Mouse (Mus musculus) small intestine, adult 2 months (tissue): ENCODE data around the gene Fn1. TPM values are rescaled to one million over a fixed set of nuclear protein-coding genes. Genes with fewer than 3 reads are reported as not detected.

Experiments used
- H3K27ac ChIP-seq: fragments of 200-500 bp; 2 replicates; pipeline ENCODE4 v1.5.1; 2012; ENCODE audit warnings: low read depth, low read length, control low read depth, inconsistent platforms; ENCODE audit not compliant: insufficient read depth
- H3K27me3 ChIP-seq: fragments of 200-500 bp; 2 replicates; pipeline ENCODE4 v1.6.1; 2012; ENCODE audit warnings: mild to moderate bottlenecking, moderate library complexity, low read length, inconsistent platforms; ENCODE audit not compliant: control insufficient read depth, insufficient read depth
- H3K36me3 ChIP-seq: fragments of 200-500 bp; 2 replicates; pipeline ENCODE4 v1.6.1; 2012; ENCODE audit warnings: mild to moderate bottlenecking, low read length, control low read depth, inconsistent platforms; ENCODE audit not compliant: control insufficient read depth, insufficient read depth
- H3K4me1 ChIP-seq: fragments of 200-500 bp; 2 replicates; pipeline ENCODE4 v1.6.1; 2012; ENCODE audit warnings: low read length, inconsistent platforms, mixed read lengths; ENCODE audit not compliant: control insufficient read depth, insufficient read depth, insufficient read length
- H3K4me3 ChIP-seq: fragments of 200-500 bp; 2 replicates; pipeline ENCODE4 v1.5.1; 2012; ENCODE audit warnings: low read depth, mild to moderate bottlenecking, control low read depth, inconsistent platforms, low read length, moderate library complexity
- CTCF ChIP-seq: fragments of 200-500 bp; IDR thresholded peaks from 2 replicates; pipeline ENCODE4 v1.5.1; 2012; ENCODE audit warnings: low read depth, mild to moderate bottlenecking, control low read depth, inconsistent platforms, low read length, moderate library complexity, mixed read lengths; ENCODE audit not compliant: insufficient replicate concordance, insufficient read length; ENCODE audit errors: extremely low read depth
- POLR2A ChIP-seq: fragments of 200-500 bp; IDR thresholded peaks from 2 replicates; pipeline ENCODE4 v1.6.1; 2012; ENCODE audit warnings: low read depth, mild to moderate bottlenecking, control low read depth, inconsistent platforms, low read length, moderate library complexity
- WGBS: fragments of 180-500 bp; shearing (Covaris S2); methylation state at CpG from one replicate; pipeline ENCODE4 v1.1.7; 2018; 5-methylcytosine and 5-hydroxymethylcytosine counted together
- polyA plus RNA-seq: library from polyadenylated mRNA; depleted of rRNA; stranded (reverse); fragments of >200 nt; gene quantifications from 2 replicates; pipeline ENCODE4 v1.2.3, GENCODE M21; 2012

Gene Fn1
- polyA plus RNA-seq, 1 experiment: 86.1 TPM

DNA sequence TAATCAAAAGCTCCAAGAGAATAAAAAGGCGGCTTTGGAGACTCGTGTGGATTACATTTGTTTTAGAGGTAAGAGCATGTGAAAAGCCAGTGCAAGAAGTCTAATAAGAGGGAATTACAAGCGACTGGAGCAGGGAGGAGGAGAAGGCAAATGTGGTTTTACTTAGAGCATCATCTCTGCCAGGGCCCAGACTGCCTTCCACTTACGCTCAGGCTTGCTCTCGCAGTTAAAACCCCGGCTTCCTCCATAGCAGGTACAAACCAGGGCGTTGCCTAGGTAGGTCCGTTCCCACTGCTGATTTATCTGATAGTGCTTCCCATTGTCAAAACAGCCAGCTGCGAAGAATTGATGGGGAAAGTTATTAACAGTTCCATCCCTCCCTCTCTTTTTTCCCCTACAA is 1.7 kb downstream of the Fn1 start:
- Histone ChIP-seq H3K27me3 (peaks cover 13% of the 10 kb centered on the region), H3K27ac (no peak overlapping the region), H3K36me3 (no peaks in the 10 kb centered on the region), H3K4me3 (0 out of 2 replicates have a peak overlapping the region, but pooled peaks have one; percentile 18), H3K4me1 (peaks cover 6% of the 10 kb centered on the region)
- 28% methylated on average over 9 of the region's 9 CpGs for WGBS
- TF ChIP-seq POLR2A (no peak), CTCF (no peak)

DNA sequence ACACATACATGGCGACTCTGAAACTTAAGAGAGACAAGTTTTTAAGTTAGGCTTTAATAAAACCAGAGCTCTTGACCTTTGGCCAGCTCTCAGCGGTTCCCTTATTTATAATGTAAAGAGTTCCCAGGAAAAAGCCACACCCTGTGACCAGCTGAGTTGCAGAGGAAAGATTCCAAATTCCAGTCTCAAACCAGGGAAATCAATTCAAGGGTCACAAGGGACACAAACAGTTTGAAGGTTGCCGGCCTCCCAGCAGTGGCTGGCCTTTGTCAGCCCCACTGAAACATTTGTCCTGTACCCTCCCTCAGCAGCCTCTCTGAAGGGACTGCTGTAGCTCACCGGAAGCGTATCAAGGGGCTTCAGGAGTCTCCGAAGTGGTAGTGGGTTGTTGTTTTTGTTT is 2.3 kb downstream of the Fn1 start:
- H3K4me3 ChIP-seq: no peak overlapping the region
- TF ChIP-seq POLR2A (no peak), CTCF (no peak)
- H3K4me1 ChIP-seq: peaks cover 6% of the 10 kb centered on the region
- peaks cover 13% of the 10 kb centered on the region for H3K27me3 ChIP-seq
- no peak overlapping the region for H3K27ac ChIP-seq
- H3K36me3 ChIP-seq: no peaks in the 10 kb centered on the region
- WGBS: 24% methylated on average over 6 of the region's 6 CpGs

DNA sequence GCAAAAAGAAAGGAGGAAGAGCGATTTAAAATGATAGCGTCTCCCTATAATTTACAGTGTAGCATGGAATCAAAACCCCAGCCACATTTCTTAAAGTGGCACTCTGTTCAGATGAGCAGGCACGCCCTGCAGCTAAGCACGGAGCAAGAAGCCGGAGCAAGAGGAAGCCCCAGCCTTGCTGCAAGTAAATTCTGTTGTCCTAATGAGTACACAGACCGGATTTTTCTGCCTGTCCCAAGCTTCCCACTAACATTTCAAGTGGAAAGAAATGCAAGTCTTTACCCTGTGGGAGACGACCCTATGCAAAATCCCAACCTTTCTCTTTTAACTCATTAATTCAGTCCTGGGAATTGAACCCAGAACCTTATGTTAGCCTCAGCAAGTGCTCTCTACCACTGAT is 4.8 kb downstream of the Fn1 start:
- Histone ChIP-seq H3K27me3 (peaks cover 8% of the 10 kb centered on the region), H3K27ac (no peak overlapping the region), H3K4me3 (no peak overlapping the region), H3K36me3 (no peaks in the 10 kb centered on the region), H3K4me1 (peaks cover 5% of the 10 kb centered on the region)
- 74% methylated on average over 7 of the region's 7 CpGs for WGBS
- TF ChIP-seq CTCF (no peak), POLR2A (no peak)

DNA sequence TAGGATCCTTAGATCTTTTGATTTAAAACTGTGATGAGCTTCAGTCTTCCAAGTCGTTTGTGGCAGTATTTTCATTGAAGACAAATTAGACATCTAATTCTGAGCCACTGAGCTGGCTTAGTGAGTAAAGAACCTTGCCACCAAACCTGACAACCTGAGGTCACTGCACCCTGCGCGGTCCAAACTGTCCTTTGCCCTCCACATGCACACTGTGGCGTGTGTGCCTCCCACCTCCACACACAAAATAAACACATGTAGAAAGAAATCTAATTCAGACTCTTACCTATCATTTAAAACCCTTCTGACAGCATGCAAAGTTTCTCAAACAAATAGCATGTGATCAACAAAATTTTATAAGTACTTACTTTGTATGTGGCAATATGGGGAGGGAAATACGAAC is 6.2 kb downstream of the Fn1 start:
- H3K36me3 ChIP-seq: no peaks in the 10 kb centered on the region
- TF ChIP-seq CTCF (no peak), POLR2A (no peak)
- no peak overlapping the region for H3K27ac ChIP-seq
- WGBS: 69% methylated on average over 5 of the region's 5 CpGs
- H3K4me1 ChIP-seq: peaks cover 3% of the 10 kb centered on the region; the same call in 1 of the 2 replicates
- H3K27me3 ChIP-seq: no peaks in the 10 kb centered on the region
- H3K4me3 ChIP-seq: no peak overlapping the region

DNA sequence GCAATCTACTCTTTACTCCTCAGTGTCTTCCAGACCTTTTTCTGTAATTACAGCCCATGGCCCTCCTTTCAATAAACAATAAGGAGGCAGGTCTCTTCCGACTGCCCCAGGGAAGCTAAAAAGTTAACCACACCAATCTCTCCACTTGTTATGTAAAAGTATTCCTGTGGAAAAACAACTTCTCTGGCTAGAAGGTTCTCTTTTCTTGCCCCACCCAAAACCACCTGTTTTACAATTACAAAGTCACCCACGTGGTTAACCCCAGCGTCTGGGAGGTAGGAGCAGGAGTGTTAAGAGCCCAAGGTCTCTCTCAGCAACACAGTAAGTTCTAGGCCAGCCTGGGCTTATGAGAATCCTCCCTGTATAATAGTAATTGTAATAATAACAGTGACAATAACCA is 7.0 kb downstream of the Fn1 start:
- TF ChIP-seq POLR2A: no peak
- no peak for TF ChIP-seq CTCF
- WGBS: 45% methylated on average over 3 of the region's 3 CpGs
- H3K36me3 ChIP-seq: no peaks in the 10 kb centered on the region
- no peak overlapping the region for H3K27ac ChIP-seq
- no peaks in the 10 kb centered on the region for H3K27me3 ChIP-seq
- peaks cover 3% of the 10 kb centered on the region; the same call in 1 of the 2 replicates for H3K4me1 ChIP-seq
- no peak overlapping the region for H3K4me3 ChIP-seq

- Histone ChIP-seq H3K27me3 (no peaks in the 10 kb centered on the region), H3K4me3 (no peak overlapping the region), H3K36me3 (no peaks in the 10 kb centered on the region), H3K27ac (no peak overlapping the region), H3K4me1 (peaks cover 3% of the 10 kb centered on the region; the same call in 1 of the 2 replicates)
- WGBS: 89% methylated on average over 13 of the region's 13 CpGs
- TF ChIP-seq CTCF (no peak), POLR2A (no peak)
These were observed 7.5 kb downstream of the Fn1 start for GRCm38 (mm10) chr1:71645466-71645865.

DNA sequence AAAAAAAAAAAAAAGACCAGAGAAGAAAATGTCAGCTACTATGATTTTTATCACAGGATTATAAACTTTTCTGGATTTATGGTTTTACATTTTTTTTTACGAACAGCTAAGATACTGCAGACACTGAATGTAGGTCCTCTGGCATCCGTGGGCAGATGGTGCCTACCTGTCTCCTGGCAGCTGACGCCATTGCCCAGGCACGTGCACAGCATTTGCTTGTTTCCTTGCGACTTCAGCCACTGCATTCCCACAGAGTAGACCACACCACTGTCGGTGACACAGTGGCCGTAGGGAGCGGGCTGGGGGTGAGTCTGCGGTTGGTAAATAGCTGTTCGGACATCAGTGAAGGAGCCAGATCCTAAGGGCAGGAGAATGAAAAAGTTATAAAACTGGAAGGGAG is 10.2 kb downstream of the Fn1 start:
- no peak overlapping the region for H3K4me3 ChIP-seq
- H3K27ac ChIP-seq: no peak overlapping the region
- TF ChIP-seq POLR2A: no peak
- H3K27me3 ChIP-seq: no peaks in the 10 kb centered on the region
- no peaks in the 10 kb centered on the region for H3K36me3 ChIP-seq
- no peaks in the 10 kb centered on the region for H3K4me1 ChIP-seq
- 93% methylated on average over 10 of the region's 10 CpGs for WGBS

DNA sequence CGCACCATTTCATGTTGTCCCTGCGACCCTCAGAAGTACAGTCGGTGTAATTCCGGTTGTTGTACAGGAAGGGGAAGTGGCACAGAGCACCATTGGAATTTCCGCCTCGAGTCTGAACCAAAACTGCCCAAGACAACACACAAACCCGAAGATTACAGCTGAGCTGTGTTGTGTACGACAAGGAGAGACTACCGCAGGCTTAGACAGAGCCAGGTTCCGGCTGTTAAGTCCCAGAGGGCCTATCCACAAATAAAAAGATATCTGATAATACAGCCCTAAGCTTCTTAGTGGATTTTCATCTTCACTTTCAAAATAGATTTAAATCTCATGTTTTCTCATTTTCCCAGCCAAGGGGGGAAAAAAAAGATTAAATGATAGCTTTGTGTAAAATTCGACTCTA is 11.8 kb downstream of the Fn1 start:
- no peaks in the 10 kb centered on the region for H3K27me3 ChIP-seq
- 90% methylated on average over 11 of the region's 11 CpGs for WGBS
- H3K4me1 ChIP-seq: no peaks in the 10 kb centered on the region
- H3K27ac ChIP-seq: no peak overlapping the region
- TF ChIP-seq POLR2A (no peak), CTCF (no peak)
- H3K36me3 ChIP-seq: no peaks in the 10 kb centered on the region
- H3K4me3 ChIP-seq: no peak overlapping the region
